Mouse (Mus musculus) lung, adult 2 months (tissue): Measurements from ENCODE around the gene Arhgap42. TPM values are rescaled to one million over a fixed set of nuclear protein-coding genes. Genes with fewer than 3 reads are reported as not detected.

ENCODE experiments used
- DNase-seq: peaks from one replicate; pipeline ENCODE4 v3.0.0; 2022
- H3K4me1 ChIP-seq: fragments of 200-500 bp; 2 replicates; pipeline ENCODE4 v1.6.1; 2011; ENCODE audit warnings: low read length; ENCODE audit not compliant: control insufficient read depth, insufficient read depth
- H3K4me3 ChIP-seq: fragments of 200-500 bp; replicated peaks from 2 replicates; pipeline ENCODE3; 2011; ENCODE audit warnings: low read depth, mild to moderate bottlenecking, control low read depth, low read length; ENCODE audit errors: extremely low read depth
- CTCF ChIP-seq: fragments of 200-500 bp; IDR thresholded peaks from 2 replicates; pipeline ENCODE4 v1.5.1; 2011; ENCODE audit warnings: mild to moderate bottlenecking, low read length, control low read depth; ENCODE audit not compliant: insufficient read depth
- POLR2A ChIP-seq: fragments of 200-500 bp; IDR thresholded peaks from 2 replicates; pipeline ENCODE4 v1.6.1; 2011; ENCODE audit warnings: low read depth, mild to moderate bottlenecking, control low read depth, low read length, borderline replicate concordance; ENCODE audit errors: extremely low read depth
- WGBS: fragments of 180-500 bp; shearing (Covaris S2); methylation state at CpG from one replicate; pipeline ENCODE4 v1.1.7; 2018; 5-methylcytosine and 5-hydroxymethylcytosine counted together
- polyA plus RNA-seq: library from polyadenylated mRNA; depleted of rRNA; stranded (reverse); fragments of >200 nt; gene quantifications from 2 replicates; pipeline ENCODE4 v1.2.3, GENCODE M21; 2012

Arhgap42 gene
- polyA plus RNA-seq, 1 experiment: 9.3 TPM

GRCm38 (mm10) chr9:9001170-9001569 is 237.7 kb downstream of the Arhgap42 start:
- Histone ChIP-seq H3K4me3 (no peak overlapping the region), H3K4me1 (peaks cover 2% of the 10 kb centered on the region; the same call in 1 of the 2 replicates)
- no peak for TF ChIP-seq POLR2A
- no peak for TF ChIP-seq CTCF
- DNase-seq: no peak

- DNase-seq: no peak
- TF ChIP-seq POLR2A: no peak
- no peak for TF ChIP-seq CTCF
- H3K4me1 ChIP-seq: no peaks in the 10 kb centered on the region
- no peak overlapping the region for H3K4me3 ChIP-seq
- WGBS: 45% methylated on average over 2 of the region's 2 CpGs
These were observed 242.4 kb downstream of the Arhgap42 start for GRCm38 (mm10) chr9:8996494-8996893.

- no peak overlapping the region for H3K4me3 ChIP-seq
- WGBS: 77% methylated on average over 3 of the region's 3 CpGs
- H3K4me1 ChIP-seq: no peaks in the 10 kb centered on the region
- no peak for DNase-seq
- no peak for TF ChIP-seq CTCF
- TF ChIP-seq POLR2A: no peak
These were observed 256.6 kb downstream of the Arhgap42 start for GRCm38 (mm10) chr9:8982315-8982714.

GRCm38 (mm10) chr9:8977775-8978174 is 261.1 kb downstream of the Arhgap42 start:
- no peak overlapping the region for H3K4me3 ChIP-seq
- WGBS: 64% methylated on average over 2 of the region's 2 CpGs
- DNase-seq: no peak
- no peak for TF ChIP-seq POLR2A
- TF ChIP-seq CTCF: no peak
- H3K4me1 ChIP-seq: no peaks in the 10 kb centered on the region

GRCm38 (mm10) chr9:8971491-8971890 is 267.4 kb downstream of the Arhgap42 start, which contains the start of gene Gm16485:
Gm16485 (plus strand) TSS chr9:8971791.
- Histone ChIP-seq H3K4me1 (no peaks in the 10 kb centered on the region), H3K4me3 (no peak within 1 kb of the TSS)
- WGBS: 54% methylated on average over 2 of the region's 2 CpGs
- TF ChIP-seq CTCF: no peak
- TF ChIP-seq POLR2A: no peak
- no peak for DNase-seq

- no peaks in the 10 kb centered on the region for H3K4me1 ChIP-seq
- TF ChIP-seq POLR2A (no peak), CTCF (no peak)
- 40% methylated on average over 7 of the region's 7 CpGs for WGBS
- DNase-seq: no peak
- H3K4me3 ChIP-seq: no peak overlapping the region
These were observed 268.7 kb downstream of the Arhgap42 start for GRCm38 (mm10) chr9:8970240-8970639.

GRCm38 (mm10) chr9:8964512-8965133 is 274.3 kb downstream of the Arhgap42 start:
- WGBS: 55% methylated on average over 8 of the region's 8 CpGs
- no peak for TF ChIP-seq POLR2A
- TF ChIP-seq CTCF: peak; percentile 42
- Histone ChIP-seq H3K4me1 (no peaks in the 10 kb centered on the region), H3K4me3 (no peak overlapping the region)
- peak; percentile 5 for DNase-seq

- no peak for TF ChIP-seq CTCF
- no peak for TF ChIP-seq POLR2A
- DNase-seq: no peak
- H3K4me1 ChIP-seq: no peaks in the 10 kb centered on the region
- H3K4me3 ChIP-seq: no peak overlapping the region
These were observed 285.6 kb downstream of the Arhgap42 start for GRCm38 (mm10) chr9:8953306-8953705.
